Mouse (Mus musculus) left cerebral cortex, adult 8-10 months (tissue): Measurements from ENCODE around the gene Pcbp3. TPM values are rescaled to one million over a fixed set of nuclear protein-coding genes. Genes with fewer than 3 reads are reported as not detected.

ENCODE experiments used
- DNase-seq, 2 experiments: peaks; one replicate each; pipeline ENCODE4 v3.0.0; 2022; ENCODE audit warnings: low spot score in 2 of 2
- total RNA-seq, 4 experiments: library from RNA; stranded (reverse); gene quantifications; 2 replicates each; pipeline ENCODE4 v1.2.4; 2022

The Pcbp3 gene
- total RNA-seq, 4 experiments from 2014 or later, result 62.1 to 75.2 (median 68.7) TPM

- peak in 1 of 2 experiments; percentile 65 for DNase-seq
Observed at GRCm38 (mm10) chr10:76732881-76733676, 228.6 kb downstream of the Pcbp3 start.

GRCm38 (mm10) chr10:76732391-76732790, 229.3 kb downstream of the Pcbp3 start:
- DNase-seq, result no peak

GRCm38 (mm10) chr10:76731621-76732239, 230.0 kb downstream of the Pcbp3 start:
- no peak for DNase-seq

GRCm38 (mm10) chr10:76729631-76730620, 231.8 kb downstream of the Pcbp3 start:
- DNase-seq, result peak in 1 of 2 experiments; percentile 75

- no peak for DNase-seq
Observed at GRCm38 (mm10) chr10:76728369-76728768, 233.3 kb downstream of the Pcbp3 start.

GRCm38 (mm10) chr10:76727301-76727700, 234.4 kb downstream of the Pcbp3 start:
- no peak for DNase-seq

GRCm38 (mm10) chr10:76726866-76727265, 234.8 kb downstream of the Pcbp3 start:
- no peak for DNase-seq

- no peak for DNase-seq
Observed at GRCm38 (mm10) chr10:76725682-76726285, 235.9 kb downstream of the Pcbp3 start, which contains the start of gene Col6a1. Gene Col6a1 (minus strand): TSS chr10:76726168.

- no peak for DNase-seq
Observed at GRCm38 (mm10) chr10:76725097-76725496, 236.6 kb downstream of the Pcbp3 start.

GRCm38 (mm10) chr10:76724231-76724736, 237.4 kb downstream of the Pcbp3 start:
- no peak for DNase-seq

- DNase-seq, result no peak
Observed at GRCm38 (mm10) chr10:76722751-76723450, 238.8 kb downstream of the Pcbp3 start.

GRCm38 (mm10) chr10:76721746-76722145, 239.9 kb downstream of the Pcbp3 start:
- DNase-seq, result no peak

- no peak for DNase-seq
Observed at GRCm38 (mm10) chr10:76721216-76721615, 240.5 kb downstream of the Pcbp3 start.

- no peak for DNase-seq
Observed at GRCm38 (mm10) chr10:76717631-76718030, 244.1 kb downstream of the Pcbp3 start.

- DNase-seq, result no peak
Observed at GRCm38 (mm10) chr10:76717026-76717425, 244.7 kb downstream of the Pcbp3 start.

GRCm38 (mm10) chr10:76714303-76714702, 247.4 kb downstream of the Pcbp3 start:
- no peak for DNase-seq

GRCm38 (mm10) chr10:76712500-76712899, 249.2 kb downstream of the Pcbp3 start:
- DNase-seq, result no peak
